Mouse (Mus musculus) embryo, embryonic 10.5 days (tissue): ENCODE results near the gene Zeb2.

Experiments
- DNase-seq: peaks from one replicate; pipeline ENCODE4 v3.0.0-alpha.2; 2015; ENCODE audit warnings: low spot score

The Zeb2 gene

GRCm38 (mm10) chr2:44981646-44982045, 135.5 kb downstream of the Zeb2 start:
- no peak for DNase-seq

GRCm38 (mm10) chr2:44979042-44979721, 138.0 kb downstream of the Zeb2 start:
- peak; percentile 60 for DNase-seq

- no peak for DNase-seq
Observed at GRCm38 (mm10) chr2:44978038-44978437, 139.2 kb downstream of the Zeb2 start.

GRCm38 (mm10) chr2:44977556-44977955, 139.6 kb downstream of the Zeb2 start:
- no peak for DNase-seq

- no peak for DNase-seq
Observed at GRCm38 (mm10) chr2:44977051-44977450, 140.1 kb downstream of the Zeb2 start.

GRCm38 (mm10) chr2:44976484-44976883, 140.7 kb downstream of the Zeb2 start:
- DNase-seq, result peak; percentile 28

- DNase-seq, result no peak
Observed at GRCm38 (mm10) chr2:44973828-44974227, 143.4 kb downstream of the Zeb2 start.

GRCm38 (mm10) chr2:44970087-44970646, 147.0 kb downstream of the Zeb2 start:
- DNase-seq, result no peak

GRCm38 (mm10) chr2:44969640-44970039, 147.6 kb downstream of the Zeb2 start:
- no peak for DNase-seq

- no peak for DNase-seq
Observed at GRCm38 (mm10) chr2:44969226-44969625, 148.0 kb downstream of the Zeb2 start.

- DNase-seq, result no peak
Observed at GRCm38 (mm10) chr2:44965834-44966555, 151.2 kb downstream of the Zeb2 start.

- no peak for DNase-seq
Observed at GRCm38 (mm10) chr2:44962620-44963019, 154.6 kb downstream of the Zeb2 start.

GRCm38 (mm10) chr2:44961192-44961591, 156.0 kb downstream of the Zeb2 start:
- DNase-seq, result no peak

- DNase-seq, result no peak
Observed at GRCm38 (mm10) chr2:44960561-44960960, 156.6 kb downstream of the Zeb2 start.

GRCm38 (mm10) chr2:44957329-44957797, 159.8 kb downstream of the Zeb2 start:
- no peak for DNase-seq

GRCm38 (mm10) chr2:44956232-44956631, 161.0 kb downstream of the Zeb2 start:
- no peak for DNase-seq

GRCm38 (mm10) chr2:44955506-44955905, 161.7 kb downstream of the Zeb2 start:
- DNase-seq, result no peak

- DNase-seq, result no peak
Observed at GRCm38 (mm10) chr2:44954180-44954579, 163.0 kb downstream of the Zeb2 start.

- DNase-seq, result peak; percentile 52
Observed at GRCm38 (mm10) chr2:44952830-44953422, 164.3 kb downstream of the Zeb2 start.

GRCm38 (mm10) chr2:44951651-44952213, 165.5 kb downstream of the Zeb2 start:
- no peak for DNase-seq

- no peak for DNase-seq
Observed at GRCm38 (mm10) chr2:44944689-44945088, 172.5 kb downstream of the Zeb2 start.
